Mouse (Mus musculus): Measurements from ENCODE around the gene Pwwp2b. TPM values are rescaled to one million over a fixed set of nuclear protein-coding genes. Genes with fewer than 3 reads are reported as not detected.

The Pwwp2b gene
- polyA plus RNA-seq, 1 experiment, result 5.6 TPM

DNA sequence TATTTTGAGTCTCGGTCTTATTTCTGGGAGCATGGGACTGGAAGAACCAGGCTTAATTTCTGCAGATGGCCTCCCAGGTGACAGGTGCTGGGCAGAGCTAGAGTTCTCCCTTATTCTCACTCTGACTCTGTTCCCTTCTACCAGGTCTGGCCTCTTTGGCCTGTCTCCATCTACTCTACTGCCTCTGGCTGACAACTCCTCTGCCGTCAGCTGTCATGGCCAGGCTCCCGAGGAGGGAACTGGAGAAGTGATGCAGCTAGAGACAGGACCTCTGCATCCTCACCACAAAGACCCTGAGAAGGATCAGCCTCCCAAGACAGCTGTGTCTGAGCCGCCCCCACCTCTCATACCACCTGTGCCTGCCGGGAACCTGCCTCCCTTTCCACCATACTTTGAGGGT lies 6.3 kb downstream of the Pwwp2b start:
- H3K4me1 ChIP-seq (ENCODE audit: control insufficient read depth, insufficient read depth, low read length), result no peaks in the 10 kb centered on the region
- no peak overlapping the region for H3K4me3 ChIP-seq (replicated peaks; ENCODE audit: control insufficient read depth, low read depth, low read length)
- no peak overlapping the region for H3K27ac ChIP-seq (ENCODE audit: control insufficient read depth, insufficient read depth, low read depth, low read length, poor library complexity)
- no peak for TF ChIP-seq CTCF (IDR thresholded peaks at IDR 0.05; ENCODE audit: control insufficient read depth, insufficient read depth, low read length)
- TF ChIP-seq POLR2A (IDR thresholded peaks at IDR 0.05; ENCODE audit: borderline replicate concordance, control insufficient read depth, low read depth, low read length), result no peak
- WGBS, result 84% methylated on average over 5 of the region's 5 CpGs

DNA sequence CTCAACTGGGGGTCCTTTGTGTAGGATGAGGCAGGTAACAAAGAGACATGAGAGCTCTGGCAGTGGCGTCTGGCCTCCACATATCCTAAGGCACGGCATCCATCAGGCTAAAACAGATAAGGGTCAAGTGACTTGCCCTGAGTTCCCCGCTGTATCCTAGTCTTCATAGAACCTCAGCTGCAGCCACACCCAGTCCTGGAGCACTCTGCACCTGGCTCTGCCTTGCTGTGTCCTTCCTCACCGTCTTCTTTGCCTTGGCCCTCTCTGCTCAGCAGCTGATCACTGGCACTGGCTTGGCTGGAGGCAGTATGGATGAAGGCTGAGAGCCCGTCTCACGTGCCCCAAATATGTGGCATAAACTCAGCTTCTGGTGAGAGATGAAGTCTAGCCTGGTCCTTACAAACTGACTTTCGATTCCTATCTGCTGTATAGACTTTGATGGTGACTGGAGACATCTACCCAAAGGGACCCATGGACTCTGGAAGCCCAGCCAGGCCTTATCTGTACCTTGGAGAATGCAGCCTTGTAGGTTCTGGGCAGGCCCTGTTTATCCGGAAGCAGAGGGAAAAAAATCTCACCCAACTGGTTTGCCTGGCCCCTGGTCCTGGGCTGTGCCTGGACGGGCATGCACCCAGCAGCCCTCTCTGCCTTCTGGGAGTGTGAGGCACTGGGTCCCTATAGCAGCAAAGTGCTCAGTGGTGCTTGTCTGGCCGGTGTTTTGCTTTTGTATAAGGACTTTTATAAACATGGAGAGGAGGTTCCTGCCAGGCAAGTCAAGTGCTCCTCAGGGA lies 9.7 kb downstream of the Pwwp2b start:
- Histone ChIP-seq H3K27ac (ENCODE audit: control insufficient read depth, insufficient read depth, low read depth, low read length, poor library complexity) (no peak overlapping the region), H3K4me3 (replicated peaks; ENCODE audit: control insufficient read depth, low read depth, low read length) (no peak overlapping the region), H3K4me1 (ENCODE audit: control insufficient read depth, insufficient read depth, low read length) (no peaks in the 10 kb centered on the region)
- 87% methylated on average over 10 of the region's 10 CpGs for WGBS
- TF ChIP-seq CTCF (IDR thresholded peaks at IDR 0.05; ENCODE audit: control insufficient read depth, insufficient read depth, low read length), result no peak
- TF ChIP-seq POLR2A (IDR thresholded peaks at IDR 0.05; ENCODE audit: borderline replicate concordance, control insufficient read depth, low read depth, low read length), result no peak

DNA sequence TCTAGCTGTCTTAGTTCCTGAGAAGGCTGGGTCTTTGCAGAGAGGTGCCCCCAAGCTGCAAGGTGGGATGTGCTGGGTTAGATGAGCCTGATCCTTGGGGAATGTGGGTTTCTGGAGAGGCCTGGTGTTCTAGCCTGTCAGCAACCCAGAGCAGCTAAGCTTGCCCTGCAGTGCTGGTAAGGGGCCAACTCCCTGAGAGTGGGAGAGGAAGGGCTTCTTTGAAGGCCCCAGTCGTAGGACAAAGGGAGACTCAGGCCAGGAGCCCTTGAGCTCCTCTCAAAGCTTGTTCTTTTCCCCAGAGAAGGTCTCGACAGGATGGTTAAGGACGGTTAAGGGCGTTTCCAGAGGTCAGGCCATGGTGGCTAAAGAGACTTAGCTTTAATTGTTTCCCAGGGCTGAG lies 16.1 kb downstream of the Pwwp2b start:
- no peak overlapping the region for H3K27ac ChIP-seq (ENCODE audit: control insufficient read depth, insufficient read depth, low read depth, low read length, poor library complexity)
- TF ChIP-seq POLR2A (IDR thresholded peaks at IDR 0.05; ENCODE audit: borderline replicate concordance, control insufficient read depth, low read depth, low read length), result no peak
- TF ChIP-seq CTCF (IDR thresholded peaks at IDR 0.05; ENCODE audit: control insufficient read depth, insufficient read depth, low read length), result no peak
- no peak overlapping the region for H3K4me3 ChIP-seq (replicated peaks; ENCODE audit: control insufficient read depth, low read depth, low read length)
- WGBS, result 87% methylated on average over 4 of the region's 4 CpGs
- H3K4me1 ChIP-seq (ENCODE audit: control insufficient read depth, insufficient read depth, low read length), result no peaks in the 10 kb centered on the region; the same call in 1 of the 2 replicates

DNA sequence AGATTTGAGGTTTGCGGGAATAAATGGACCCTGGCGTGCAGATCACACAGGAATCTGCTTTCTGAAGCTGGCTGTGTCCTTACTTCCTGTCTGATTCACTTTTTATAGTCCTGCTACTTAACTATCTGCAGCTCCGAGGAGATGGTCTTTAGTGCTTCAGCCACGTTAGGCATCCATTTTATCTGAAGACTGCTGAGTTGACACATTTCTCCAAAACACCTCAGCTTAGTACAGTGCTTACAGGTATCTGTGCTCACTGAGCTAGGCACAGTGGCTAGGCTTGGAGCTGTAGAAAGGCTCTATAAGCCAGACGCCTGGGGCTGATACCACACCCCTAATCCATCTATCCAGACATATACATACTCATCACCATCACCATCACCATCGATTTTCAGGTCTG lies 17.4 kb downstream of the Pwwp2b start:
- WGBS, result 77% methylated on average over 6 of the region's 6 CpGs
- TF ChIP-seq POLR2A (IDR thresholded peaks at IDR 0.05; ENCODE audit: borderline replicate concordance, control insufficient read depth, low read depth, low read length) (no peak), CTCF (IDR thresholded peaks at IDR 0.05; ENCODE audit: control insufficient read depth, insufficient read depth, low read length) (no peak)
- no peak overlapping the region for H3K4me3 ChIP-seq (replicated peaks; ENCODE audit: control insufficient read depth, low read depth, low read length)
- H3K4me1 ChIP-seq (ENCODE audit: control insufficient read depth, insufficient read depth, low read length), result no peaks in the 10 kb centered on the region; the same call in 1 of the 2 replicates
- H3K27ac ChIP-seq (ENCODE audit: control insufficient read depth, insufficient read depth, low read depth, low read length, poor library complexity), result no peak overlapping the region

DNA sequence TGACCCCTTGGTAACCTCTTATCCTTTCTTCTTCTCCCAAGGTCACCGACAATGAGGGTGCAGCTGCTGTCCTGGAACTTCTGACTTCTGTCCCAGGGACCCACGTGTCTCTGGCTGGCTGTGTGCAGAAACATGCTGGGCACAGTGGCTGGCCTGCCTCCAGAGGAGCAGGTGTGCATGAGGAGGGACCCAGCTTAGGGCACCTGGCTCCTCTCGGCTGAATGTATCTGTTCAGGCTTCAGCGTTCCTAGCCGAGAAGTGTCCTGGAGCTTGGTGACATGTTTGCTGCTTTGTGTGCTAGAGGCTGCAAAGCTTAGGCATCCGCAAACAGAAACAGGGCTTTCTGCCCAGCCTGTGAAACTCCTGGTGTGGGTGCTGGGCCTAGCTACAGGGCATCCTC lies 18.1 kb downstream of the Pwwp2b start:
- Histone ChIP-seq H3K4me3 (replicated peaks; ENCODE audit: control insufficient read depth, low read depth, low read length) (no peak overlapping the region), H3K4me1 (ENCODE audit: control insufficient read depth, insufficient read depth, low read length) (no peaks in the 10 kb centered on the region; the same call in 1 of the 2 replicates), H3K27ac (ENCODE audit: control insufficient read depth, insufficient read depth, low read depth, low read length, poor library complexity) (no peak overlapping the region)
- WGBS, result 82% methylated on average over 6 of the region's 6 CpGs
- TF ChIP-seq CTCF (IDR thresholded peaks at IDR 0.05; ENCODE audit: control insufficient read depth, insufficient read depth, low read length) (no peak), POLR2A (IDR thresholded peaks at IDR 0.05; ENCODE audit: borderline replicate concordance, control insufficient read depth, low read depth, low read length) (no peak)

DNA sequence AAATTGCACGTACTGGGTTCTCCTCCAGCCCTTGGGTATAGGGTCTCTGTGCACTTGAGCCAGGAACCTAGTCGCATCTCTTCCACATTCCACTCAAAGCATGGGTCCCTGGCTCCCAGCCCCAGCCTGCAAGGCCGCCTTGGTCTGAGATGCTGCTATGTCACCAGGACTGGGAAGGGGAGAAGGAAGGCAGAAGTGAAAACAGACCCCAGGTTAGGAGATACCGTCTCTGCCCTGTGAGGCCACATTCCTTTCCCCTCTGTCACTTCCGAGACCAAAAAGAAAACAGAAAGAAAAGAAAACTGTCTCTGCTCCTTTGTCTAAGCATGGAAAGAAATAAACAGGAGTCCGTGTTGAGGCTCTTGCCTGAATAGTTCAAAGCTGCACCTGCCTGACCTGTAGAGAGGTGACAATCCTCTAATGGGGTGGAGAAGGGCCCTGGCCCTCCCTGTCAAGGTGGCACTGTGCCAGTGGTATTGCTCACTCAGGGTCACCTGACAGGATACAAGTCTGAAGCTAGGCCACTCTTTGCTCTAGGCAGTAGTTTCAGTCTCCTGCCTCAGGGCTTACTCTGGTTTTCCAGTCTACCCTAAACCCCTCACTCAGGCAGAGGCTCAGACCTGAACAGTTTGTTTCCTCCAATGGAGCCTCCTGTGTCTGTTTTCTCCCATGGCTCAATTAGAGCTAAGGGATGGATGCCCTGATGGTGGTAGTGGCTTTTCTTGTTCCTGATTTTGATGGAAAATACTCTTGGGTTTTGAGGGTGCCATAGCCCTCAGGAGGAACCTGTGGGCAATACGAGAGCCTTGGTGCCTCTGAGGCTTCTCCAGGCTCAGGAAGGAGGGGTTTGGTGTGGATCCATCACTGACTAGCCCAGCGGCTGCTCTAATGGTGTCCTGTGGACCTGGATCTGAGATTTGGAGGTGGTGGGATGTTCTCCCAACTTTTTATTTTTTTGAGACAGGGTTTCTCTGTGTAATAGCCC lies 18.9 kb downstream of the Pwwp2b start:
- no peak overlapping the region for H3K27ac ChIP-seq (ENCODE audit: control insufficient read depth, insufficient read depth, low read depth, low read length, poor library complexity)
- H3K4me1 ChIP-seq (ENCODE audit: control insufficient read depth, insufficient read depth, low read length), result no peaks in the 10 kb centered on the region; the same call in 1 of the 2 replicates
- TF ChIP-seq CTCF (IDR thresholded peaks at IDR 0.05; ENCODE audit: control insufficient read depth, insufficient read depth, low read length), result no peak
- no peak for TF ChIP-seq POLR2A (IDR thresholded peaks at IDR 0.05; ENCODE audit: borderline replicate concordance, control insufficient read depth, low read depth, low read length)
- H3K4me3 ChIP-seq (replicated peaks; ENCODE audit: control insufficient read depth, low read depth, low read length), result no peak overlapping the region
- WGBS, result 74% methylated on average over 8 of the region's 8 CpGs

DNA sequence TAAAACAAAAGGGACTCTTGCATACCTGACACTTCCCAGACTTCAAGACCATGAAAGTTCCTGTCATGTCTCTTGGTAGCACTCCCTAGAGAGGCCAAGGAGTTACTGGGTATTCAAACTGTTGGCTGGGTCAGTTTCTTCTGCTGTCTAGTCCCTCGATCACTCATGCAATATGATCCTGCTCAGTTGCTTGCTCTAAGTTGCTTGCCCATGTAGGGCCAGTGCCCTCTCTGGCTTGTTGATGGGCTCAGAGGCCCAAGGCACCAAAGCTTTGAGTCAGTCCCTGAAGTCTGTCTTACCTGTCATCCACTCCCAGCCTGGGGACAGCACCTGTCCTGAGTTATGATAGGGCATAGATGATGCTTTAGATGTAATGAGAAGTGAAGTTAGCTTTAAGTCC lies 22.5 kb downstream of the Pwwp2b start:
- H3K4me1 ChIP-seq (ENCODE audit: control insufficient read depth, insufficient read depth, low read length), result peaks cover 3% of the 10 kb centered on the region
- WGBS, result 79% methylated on average over 1 of the region's 1 CpGs
- no peak overlapping the region for H3K27ac ChIP-seq (ENCODE audit: control insufficient read depth, insufficient read depth, low read depth, low read length, poor library complexity)

DNA sequence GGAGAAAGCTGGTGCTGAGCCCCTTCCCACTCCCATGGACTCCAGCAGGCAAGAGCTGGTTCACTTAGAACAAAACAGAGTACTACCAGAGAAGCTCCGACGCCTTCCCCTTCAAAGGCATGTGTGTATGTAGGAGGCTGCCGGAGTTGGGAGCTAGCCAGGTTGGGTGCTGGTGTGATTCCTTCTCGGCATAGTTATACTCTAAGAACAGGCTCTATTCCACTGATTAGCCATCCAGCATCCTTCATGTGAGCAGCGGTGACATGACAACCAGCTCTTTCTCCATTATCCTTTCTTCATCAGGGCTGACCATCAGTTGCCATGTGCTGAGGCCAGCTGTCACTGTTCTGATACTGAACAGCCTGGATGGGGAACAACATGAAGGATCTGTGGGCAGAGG lies 23.6 kb downstream of the Pwwp2b start:
- Histone ChIP-seq H3K4me1 (ENCODE audit: control insufficient read depth, insufficient read depth, low read length) (peaks cover 3% of the 10 kb centered on the region), H3K27ac (ENCODE audit: control insufficient read depth, insufficient read depth, low read depth, low read length, poor library complexity) (no peak overlapping the region), H3K4me3 (replicated peaks; ENCODE audit: control insufficient read depth, low read depth, low read length) (no peak overlapping the region)
- TF ChIP-seq CTCF (IDR thresholded peaks at IDR 0.05; ENCODE audit: control insufficient read depth, insufficient read depth, low read length) (no peak), POLR2A (IDR thresholded peaks at IDR 0.05; ENCODE audit: borderline replicate concordance, control insufficient read depth, low read depth, low read length) (no peak)
- WGBS, result 85% methylated on average over 5 of the region's 5 CpGs

More for the DNA sequence above, 22.5 kb downstream of the Pwwp2b start:
- no peak overlapping the region for H3K4me3 ChIP-seq (replicated peaks; ENCODE audit: control insufficient read depth, low read depth, low read length)
- TF ChIP-seq POLR2A (IDR thresholded peaks at IDR 0.05; ENCODE audit: borderline replicate concordance, control insufficient read depth, low read depth, low read length) (no peak), CTCF (IDR thresholded peaks at IDR 0.05; ENCODE audit: control insufficient read depth, insufficient read depth, low read length) (no peak)

All from bone marrow, adult 2 months (tissue).